Mouse (Mus musculus) limb, embryonic 14.5 days (tissue): ENCODE measurements around the gene Gpd1l. TPM values are rescaled to one million over a fixed set of nuclear protein-coding genes. Genes with fewer than 3 reads are reported as not detected.

Source experiments
- ATAC-seq: fragments of 200-750 bp; cut with Nextera tagmentation; 2 replicates; pipeline ENCODE4 v1.8.0; 2017; ENCODE audit warnings: low read depth, moderate number of reproducible peaks, moderate TSS enrichment; ENCODE audit not compliant: low FRiP score
- DNase-seq: peaks from one replicate; pipeline ENCODE4 v3.0.0-alpha.2; 2015; ENCODE audit warnings: low spot score
- H3K27ac ChIP-seq: fragments of 300-500 bp; sonication (generic); replicated peaks from 2 replicates; pipeline ENCODE4 v1.5.1; 2014; ENCODE audit warnings: low read depth, mild to moderate bottlenecking, low read length, moderate library complexity, mixed read lengths
- H3K27me3 ChIP-seq: fragments of 300-500 bp; sonication (generic); 2 replicates; pipeline ENCODE4 v1.6.1; 2014; ENCODE audit warnings: low read length, mixed read lengths; ENCODE audit not compliant: control insufficient read depth, insufficient read depth
- H3K36me3 ChIP-seq: fragments of 300-500 bp; sonication (generic); 2 replicates; pipeline ENCODE4 v1.6.1; 2014; ENCODE audit warnings: mild to moderate bottlenecking, low read length, moderate library complexity, mixed read lengths; ENCODE audit not compliant: control insufficient read depth, insufficient read depth
- H3K4me1 ChIP-seq: fragments of 300-500 bp; sonication (generic); 2 replicates; pipeline ENCODE4 v1.6.1; 2014; ENCODE audit warnings: antibody characterized with exemption, low read length, mixed read lengths; ENCODE audit not compliant: control insufficient read depth, insufficient read depth
- H3K4me2 ChIP-seq: fragments of 300-500 bp; sonication (generic); replicated peaks from 2 replicates; pipeline ENCODE4 v1.6.1; 2014; ENCODE audit warnings: low read depth, mild to moderate bottlenecking, low read length, moderate library complexity; ENCODE audit not compliant: severe bottlenecking
- H3K4me3 ChIP-seq: fragments of 300-500 bp; sonication (generic); replicated peaks from 2 replicates; pipeline ENCODE4 v1.5.1; 2014; ENCODE audit warnings: low read length
- H3K9ac ChIP-seq: fragments of 300-500 bp; sonication (generic); 2 replicates; pipeline ENCODE4 v1.6.1; 2014; ENCODE audit warnings: mild to moderate bottlenecking, low read depth, low read length, moderate library complexity; ENCODE audit not compliant: severe bottlenecking
- H3K9me3 ChIP-seq: fragments of 300-500 bp; sonication (generic); 2 replicates; pipeline ENCODE4 v1.6.1; 2016; ENCODE audit warnings: low read length; ENCODE audit not compliant: control insufficient read depth
- POLR2A ChIP-seq: fragments of 200-500 bp; IDR thresholded peaks from 2 replicates; pipeline ENCODE4 v1.8.0; 2012; ENCODE audit warnings: inconsistent platforms, mild to moderate bottlenecking, moderate library complexity, borderline replicate concordance; ENCODE audit not compliant: insufficient read depth, insufficient read length; ENCODE audit errors: extremely low read depth
- WGBS: fragments of 180-500 bp; shearing (Covaris S2); extraction: QIAGEN DNeasy Blood & Tissue Kit; methylation state at CpG from one replicate; pipeline ENCODE4 v1.1.7; 2014; 5-methylcytosine and 5-hydroxymethylcytosine counted together
- polyA plus RNA-seq, 2 experiments: library from polyadenylated mRNA; depleted of rRNA in 1 of 2; stranded (reverse) in 1 of 2; unstranded in 1 of 2; fragments of >200 nt; fragmentation: Nextera tagmentation in 1 of 2; extraction: Ambion mirVana in 1 of 2; gene quantifications; 2 replicates each; pipeline versions ENCODE4 v1.2.1 to v1.2.3; 2012 to 2014

The Gpd1l gene
- polyA plus RNA-seq, 2 experiments = 6.4 to 11.1 TPM

DNA sequence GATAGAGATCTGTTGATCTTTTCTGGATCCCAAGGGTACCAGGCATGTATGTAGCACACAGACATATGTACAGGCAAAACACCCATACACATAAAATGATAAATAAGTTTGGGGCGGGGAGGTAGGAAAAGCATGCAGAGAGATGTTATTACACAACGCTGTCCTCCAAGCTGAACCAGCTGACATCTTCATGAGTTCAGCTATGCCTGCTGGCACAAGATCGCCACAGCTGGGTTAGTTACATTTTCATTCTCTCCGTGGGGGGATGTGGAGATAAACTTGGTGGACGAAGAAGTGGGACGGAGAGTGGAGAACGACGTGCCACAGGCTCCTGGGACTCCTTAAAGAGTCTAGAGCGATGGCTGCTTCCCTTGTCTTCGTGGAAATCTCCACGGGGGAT lies 40.8 kb downstream of the Gpd1l start:
- Histone ChIP-seq H3K9me3 (peaks cover 5% of the 10 kb centered on the region; the same call in 1 of the 2 replicates), H3K9ac (no peak overlapping the region), H3K27ac (no peak overlapping the region), H3K4me1 (no peaks in the 10 kb centered on the region), H3K36me3 (no peaks in the 10 kb centered on the region), H3K4me3 (no peak overlapping the region), H3K27me3 (no peaks in the 10 kb centered on the region), H3K4me2 (no peak overlapping the region)
- no peak for DNase-seq
- 79% methylated on average over 11 of the region's 11 CpGs for WGBS
- TF ChIP-seq POLR2A = no peak
- no peak for ATAC-seq

DNA sequence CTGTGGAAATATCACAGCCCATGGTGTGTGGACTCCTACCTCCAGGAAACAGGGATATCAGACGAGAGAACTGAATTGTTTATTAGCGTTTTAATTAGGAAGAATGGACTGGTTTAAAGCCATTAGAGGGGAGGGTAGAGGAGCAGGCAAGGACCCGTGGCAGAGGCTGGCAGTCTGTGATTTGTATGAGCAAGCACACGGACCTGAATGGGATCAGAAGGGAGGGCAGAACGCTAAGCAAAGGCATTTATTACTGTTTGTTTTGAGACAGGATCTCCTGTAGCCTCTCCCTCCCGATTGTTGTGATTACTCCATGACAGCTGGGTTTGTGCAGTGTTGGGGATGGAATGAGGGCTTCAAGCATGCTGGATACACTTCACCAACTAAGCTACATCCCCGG lies 43.4 kb downstream of the Gpd1l start:
- Histone ChIP-seq H3K9ac (no peak overlapping the region), H3K27ac (no peak overlapping the region), H3K4me2 (no peak overlapping the region), H3K9me3 (peaks cover 5% of the 10 kb centered on the region; the same call in 1 of the 2 replicates), H3K4me3 (no peak overlapping the region), H3K36me3 (no peaks in the 10 kb centered on the region), H3K4me1 (no peaks in the 10 kb centered on the region), H3K27me3 (no peaks in the 10 kb centered on the region)
- ATAC-seq = no peak
- DNase-seq = no peak
- TF ChIP-seq POLR2A = no peak
- WGBS = 23% methylated on average over 7 of the region's 7 CpGs

DNA sequence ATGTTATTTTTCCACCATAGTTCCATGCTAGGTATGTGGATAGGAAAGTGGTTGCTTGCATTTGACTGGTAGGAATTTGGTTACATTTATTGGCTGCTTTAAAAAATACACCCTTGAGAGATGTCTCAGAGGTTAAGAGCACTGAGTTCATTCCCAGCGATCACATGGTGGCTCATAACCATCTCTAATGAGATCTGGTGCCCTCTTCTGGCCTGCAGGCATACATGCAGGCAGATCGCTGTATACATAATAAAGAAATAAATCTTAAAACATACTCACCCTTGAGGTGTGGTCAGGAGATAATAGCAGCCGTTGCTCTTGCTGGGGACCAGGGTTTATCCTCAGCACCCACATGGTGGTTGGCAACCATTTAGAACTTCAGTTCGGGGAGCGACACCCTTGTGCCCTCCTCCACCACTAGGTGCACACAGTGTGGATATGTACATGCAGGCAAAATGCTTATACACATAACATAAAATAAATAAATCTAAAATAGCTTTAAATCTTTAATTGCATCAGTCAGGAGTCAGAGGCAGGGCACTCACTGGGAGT lies 44.9 kb downstream of the Gpd1l start:
- Histone ChIP-seq H3K9ac (no peak overlapping the region), H3K27ac (no peak overlapping the region), H3K4me2 (no peak overlapping the region), H3K4me1 (no peaks in the 10 kb centered on the region), H3K4me3 (no peak overlapping the region), H3K36me3 (no peaks in the 10 kb centered on the region), H3K27me3 (no peaks in the 10 kb centered on the region), H3K9me3 (no peaks in the 10 kb centered on the region)
- TF ChIP-seq POLR2A = no peak
- WGBS = 85% methylated on average over 5 of the region's 5 CpGs
- DNase-seq = no peak
- no peak for ATAC-seq

DNA sequence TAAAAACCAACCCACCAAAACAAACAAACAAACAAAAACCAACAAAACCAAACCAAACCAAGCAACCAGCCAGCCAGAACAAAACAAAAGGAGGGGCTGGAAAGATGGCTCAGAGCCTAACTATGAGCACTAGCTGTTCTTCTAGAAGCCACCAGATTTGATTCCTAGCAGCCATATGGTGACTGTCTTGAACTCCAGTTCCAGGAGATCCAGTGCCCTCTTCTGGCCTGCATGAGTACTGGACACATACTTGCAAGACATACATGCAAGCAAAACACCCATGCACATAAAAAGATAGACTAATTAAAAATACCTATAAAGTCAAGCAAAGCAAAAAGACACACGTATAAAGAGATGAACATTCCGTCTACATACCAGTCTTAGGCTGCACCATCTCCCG lies 46.1 kb downstream of the Gpd1l start:
- ATAC-seq = no peak
- Histone ChIP-seq H3K9me3 (no peaks in the 10 kb centered on the region), H3K9ac (no peak overlapping the region), H3K27me3 (no peaks in the 10 kb centered on the region), H3K4me2 (no peak overlapping the region), H3K4me1 (no peaks in the 10 kb centered on the region), H3K36me3 (no peaks in the 10 kb centered on the region), H3K27ac (no peak overlapping the region), H3K4me3 (no peak overlapping the region)
- WGBS = 88% methylated on average over 3 of the region's 3 CpGs
- no peak for DNase-seq
- TF ChIP-seq POLR2A = no peak

DNA sequence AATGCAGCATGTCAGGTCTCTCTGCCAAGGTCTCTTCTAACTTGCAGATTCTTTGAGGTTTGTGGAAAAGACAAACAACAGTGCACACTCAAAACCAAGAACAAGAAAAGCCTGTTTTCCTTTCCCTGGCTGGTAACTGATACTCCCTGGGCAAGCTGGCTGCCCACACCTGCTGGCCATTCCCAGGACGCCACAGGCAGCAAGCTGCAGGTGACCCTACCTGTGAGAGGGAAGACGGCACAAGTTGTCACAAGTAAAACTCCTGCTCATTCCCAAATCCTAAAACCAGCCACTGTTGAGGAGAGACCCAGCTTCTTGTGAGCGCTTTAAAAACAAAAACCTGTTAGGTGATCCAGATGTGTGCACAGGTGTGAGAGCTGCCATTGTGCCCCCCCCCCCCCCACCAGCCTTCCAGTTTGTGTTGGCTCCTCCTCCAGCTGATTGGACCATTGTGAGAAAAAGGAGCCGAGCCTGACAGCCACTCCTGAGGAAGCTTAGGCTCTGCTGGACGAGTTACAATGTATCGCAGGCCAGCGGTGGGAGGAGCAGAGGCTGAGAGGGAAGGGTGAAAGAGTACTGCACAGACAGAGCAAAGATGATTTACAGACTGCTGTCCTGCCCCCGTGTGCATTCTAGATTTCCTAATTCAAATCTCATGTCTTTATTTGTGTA lies 47.7 kb downstream of the Gpd1l start:
- Histone ChIP-seq H3K9ac (no peak overlapping the region), H3K36me3 (no peaks in the 10 kb centered on the region), H3K27ac (no peak overlapping the region), H3K27me3 (no peaks in the 10 kb centered on the region), H3K4me1 (no peaks in the 10 kb centered on the region), H3K4me2 (no peak overlapping the region), H3K9me3 (no peaks in the 10 kb centered on the region), H3K4me3 (no peak overlapping the region)
- TF ChIP-seq POLR2A = no peak
- DNase-seq = no peak
- ATAC-seq = no peak
- 52% methylated on average over 8 of the region's 8 CpGs for WGBS
